Mouse (Mus musculus) heart, adult 9 months (tissue): ENCODE measurements around the gene G3bp1.

Experiments
- DNase-seq, 2 experiments: peaks; one replicate each; pipeline ENCODE4 v3.0.0; 2022; ENCODE audit warnings: low spot score in 2 of 2

Gene G3bp1

GRCm38 (mm10) chr11:55545690-55546089, 76.2 kb downstream of the G3bp1 start:
- no peak for DNase-seq
